Mouse (Mus musculus): Measurements from ENCODE around the gene Fndc3a. TPM values are rescaled to one million over a fixed set of nuclear protein-coding genes. Genes with fewer than 3 reads are reported as not detected.

Fndc3a gene
- polyA plus RNA-seq, 1 experiment, result 43.8 TPM

- Histone ChIP-seq H3K27me3 (replicated peaks; ENCODE audit: control insufficient read depth, insufficient read depth, low read length) (no peaks in the 10 kb centered on the region), H3K4me1 (ENCODE audit: control insufficient read depth, insufficient read depth, low read length) (peaks cover 3% of the 10 kb centered on the region; the same call in 1 of the 2 replicates), H3K36me3 (ENCODE audit: control insufficient read depth, insufficient read depth, low read length) (no peaks in the 10 kb centered on the region), H3K27ac (ENCODE audit: insufficient read depth, low read depth, low read length) (no peak overlapping the region), H3K4me3 (ENCODE audit: insufficient read depth, low read depth, low read length) (no peak overlapping the region)
- 23% methylated on average over 5 of the region's 5 CpGs for WGBS
- DNase-seq, result peak; percentile 66
- TF ChIP-seq CTCF (conservative IDR thresholded peaks at IDR 0.05; ENCODE audit: insufficient read depth, insufficient read length, low read depth, low read length), result peak; percentile 77
- no peak for TF ChIP-seq POLR2A (IDR thresholded peaks at IDR 0.05; ENCODE audit: low read depth, low read length)
Observed at GRCm38 (mm10) chr14:72516376-72516775, 193.4 kb downstream of the Fndc3a start.

- H3K27ac ChIP-seq (ENCODE audit: insufficient read depth, low read depth, low read length), result no peak overlapping the region
- DNase-seq, result no peak
- H3K27me3 ChIP-seq (replicated peaks; ENCODE audit: control insufficient read depth, insufficient read depth, low read length), result no peaks in the 10 kb centered on the region
- TF ChIP-seq POLR2A (IDR thresholded peaks at IDR 0.05; ENCODE audit: low read depth, low read length) (no peak), CTCF (conservative IDR thresholded peaks at IDR 0.05; ENCODE audit: insufficient read depth, insufficient read length, low read depth, low read length) (no peak)
- peak overlapping the region; percentile 23; the same call in 1 of the 2 replicates for H3K4me3 ChIP-seq (ENCODE audit: insufficient read depth, low read depth, low read length)
- WGBS, result 36% methylated on average over 11 of the region's 11 CpGs
- H3K36me3 ChIP-seq (ENCODE audit: control insufficient read depth, insufficient read depth, low read length), result no peaks in the 10 kb centered on the region
- peaks cover 4% of the 10 kb centered on the region; the same call in 1 of the 2 replicates for H3K4me1 ChIP-seq (ENCODE audit: control insufficient read depth, insufficient read depth, low read length)
Observed at GRCm38 (mm10) chr14:72506723-72507420, 202.9 kb downstream of the Fndc3a start.

GRCm38 (mm10) chr14:72506018-72506722 lies 203.6 kb downstream of the Fndc3a start:
- H3K4me1 ChIP-seq (ENCODE audit: control insufficient read depth, insufficient read depth, low read length), result peaks cover 4% of the 10 kb centered on the region; the same call in 1 of the 2 replicates
- DNase-seq, result no peak
- H3K27ac ChIP-seq (ENCODE audit: insufficient read depth, low read depth, low read length), result no peak overlapping the region
- H3K36me3 ChIP-seq (ENCODE audit: control insufficient read depth, insufficient read depth, low read length), result no peaks in the 10 kb centered on the region
- TF ChIP-seq POLR2A (IDR thresholded peaks at IDR 0.05; ENCODE audit: low read depth, low read length) (no peak), CTCF (conservative IDR thresholded peaks at IDR 0.05; ENCODE audit: insufficient read depth, insufficient read length, low read depth, low read length) (no peak)
- peak overlapping the region; percentile 23; the same call in 1 of the 2 replicates for H3K4me3 ChIP-seq (ENCODE audit: insufficient read depth, low read depth, low read length)
- H3K27me3 ChIP-seq (replicated peaks; ENCODE audit: control insufficient read depth, insufficient read depth, low read length), result no peaks in the 10 kb centered on the region
- WGBS, result 19% methylated on average over 12 of the region's 12 CpGs

- Histone ChIP-seq H3K36me3 (ENCODE audit: control insufficient read depth, insufficient read depth, low read length) (no peaks in the 10 kb centered on the region), H3K4me1 (ENCODE audit: control insufficient read depth, insufficient read depth, low read length) (peaks cover 4% of the 10 kb centered on the region; the same call in 1 of the 2 replicates), H3K4me3 (ENCODE audit: insufficient read depth, low read depth, low read length) (no peak overlapping the region), H3K27me3 (replicated peaks; ENCODE audit: control insufficient read depth, insufficient read depth, low read length) (no peaks in the 10 kb centered on the region), H3K27ac (ENCODE audit: insufficient read depth, low read depth, low read length) (no peak overlapping the region)
- peak; percentile 4 for DNase-seq
- peak; percentile 38 for TF ChIP-seq CTCF (conservative IDR thresholded peaks at IDR 0.05; ENCODE audit: insufficient read depth, insufficient read length, low read depth, low read length)
- TF ChIP-seq POLR2A (IDR thresholded peaks at IDR 0.05; ENCODE audit: low read depth, low read length), result no peak
- 93% methylated on average over 1 of the region's 1 CpGs for WGBS
Observed at GRCm38 (mm10) chr14:72504985-72505384, 204.8 kb downstream of the Fndc3a start.

GRCm38 (mm10) chr14:72503241-72503640 lies 206.6 kb downstream of the Fndc3a start:
- no peak overlapping the region for H3K4me3 ChIP-seq (ENCODE audit: insufficient read depth, low read depth, low read length)
- WGBS, result 49% methylated on average over 6 of the region's 6 CpGs
- H3K4me1 ChIP-seq (ENCODE audit: control insufficient read depth, insufficient read depth, low read length), result peaks cover 4% of the 10 kb centered on the region; the same call in 1 of the 2 replicates
- no peak for DNase-seq
- TF ChIP-seq POLR2A (IDR thresholded peaks at IDR 0.05; ENCODE audit: low read depth, low read length) (no peak), CTCF (conservative IDR thresholded peaks at IDR 0.05; ENCODE audit: insufficient read depth, insufficient read length, low read depth, low read length) (no peak)
- no peak overlapping the region for H3K27ac ChIP-seq (ENCODE audit: insufficient read depth, low read depth, low read length)
- H3K36me3 ChIP-seq (ENCODE audit: control insufficient read depth, insufficient read depth, low read length), result no peaks in the 10 kb centered on the region
- no peaks in the 10 kb centered on the region for H3K27me3 ChIP-seq (replicated peaks; ENCODE audit: control insufficient read depth, insufficient read depth, low read length)

DNA sequence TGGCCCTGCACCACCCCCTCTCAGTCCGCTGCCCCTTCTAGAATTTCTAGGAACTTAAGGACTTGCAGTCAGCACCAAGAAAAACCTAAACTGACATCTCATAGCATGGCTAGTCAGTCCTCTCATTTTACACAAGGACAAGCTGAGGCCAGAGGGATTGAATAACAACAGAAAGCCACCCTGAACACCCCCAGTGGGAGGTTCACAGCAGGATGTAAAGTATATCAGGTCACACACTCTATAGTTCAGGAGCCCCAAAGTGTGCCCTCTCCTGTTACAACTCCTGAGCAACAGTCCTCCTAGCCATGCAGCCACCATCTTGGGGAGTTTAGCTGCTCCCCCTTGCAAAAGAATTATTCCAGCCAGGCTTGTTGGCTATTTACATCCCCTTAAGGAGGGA lies 216.0 kb downstream of the Fndc3a start:
- Histone ChIP-seq H3K36me3 (ENCODE audit: control insufficient read depth, insufficient read depth, low read length) (no peaks in the 10 kb centered on the region), H3K4me1 (ENCODE audit: control insufficient read depth, insufficient read depth, low read length) (no peaks in the 10 kb centered on the region), H3K27me3 (replicated peaks; ENCODE audit: control insufficient read depth, insufficient read depth, low read length) (no peaks in the 10 kb centered on the region), H3K27ac (ENCODE audit: insufficient read depth, low read depth, low read length) (no peak overlapping the region), H3K4me3 (ENCODE audit: insufficient read depth, low read depth, low read length) (no peak overlapping the region)
- no peak for DNase-seq
- no peak for TF ChIP-seq POLR2A (IDR thresholded peaks at IDR 0.05; ENCODE audit: low read depth, low read length)
- no peak for TF ChIP-seq CTCF (conservative IDR thresholded peaks at IDR 0.05; ENCODE audit: insufficient read depth, insufficient read length, low read depth, low read length)
- WGBS, result 71% methylated on average over 1 of the region's 1 CpGs

GRCm38 (mm10) chr14:72491738-72492137 lies 218.1 kb downstream of the Fndc3a start, which contains the start of gene Gm9195:
TSS of gene Gm9195 (minus strand) at chr14:72491838.
- H3K27ac ChIP-seq (ENCODE audit: insufficient read depth, low read depth, low read length), result no peak within 1 kb of the TSS
- H3K4me3 ChIP-seq (ENCODE audit: insufficient read depth, low read depth, low read length), result no peak within 1 kb of the TSS
- no peak for TF ChIP-seq CTCF (conservative IDR thresholded peaks at IDR 0.05; ENCODE audit: insufficient read depth, insufficient read length, low read depth, low read length)
- TF ChIP-seq POLR2A (IDR thresholded peaks at IDR 0.05; ENCODE audit: low read depth, low read length), result no peak
- H3K27me3 ChIP-seq (replicated peaks; ENCODE audit: control insufficient read depth, insufficient read depth, low read length), result no peaks in the 10 kb centered on the region
- H3K4me1 ChIP-seq (ENCODE audit: control insufficient read depth, insufficient read depth, low read length), result no peaks in the 10 kb centered on the region
- WGBS, result 80% methylated on average over 5 of the region's 5 CpGs
- no peaks in the 10 kb centered on the region for H3K36me3 ChIP-seq (ENCODE audit: control insufficient read depth, insufficient read depth, low read length)
- no peak for DNase-seq
